Mouse (Mus musculus) frontal cortex, postnatal 25 days (tissue): ENCODE data around the gene Nup214.

ENCODE experiments used
- DNase-seq, 2 experiments: peaks; one replicate each; pipeline ENCODE4 v3.0.0; 2022; ENCODE audit warnings: low spot score in 2 of 2

The Nup214 gene

DNA sequence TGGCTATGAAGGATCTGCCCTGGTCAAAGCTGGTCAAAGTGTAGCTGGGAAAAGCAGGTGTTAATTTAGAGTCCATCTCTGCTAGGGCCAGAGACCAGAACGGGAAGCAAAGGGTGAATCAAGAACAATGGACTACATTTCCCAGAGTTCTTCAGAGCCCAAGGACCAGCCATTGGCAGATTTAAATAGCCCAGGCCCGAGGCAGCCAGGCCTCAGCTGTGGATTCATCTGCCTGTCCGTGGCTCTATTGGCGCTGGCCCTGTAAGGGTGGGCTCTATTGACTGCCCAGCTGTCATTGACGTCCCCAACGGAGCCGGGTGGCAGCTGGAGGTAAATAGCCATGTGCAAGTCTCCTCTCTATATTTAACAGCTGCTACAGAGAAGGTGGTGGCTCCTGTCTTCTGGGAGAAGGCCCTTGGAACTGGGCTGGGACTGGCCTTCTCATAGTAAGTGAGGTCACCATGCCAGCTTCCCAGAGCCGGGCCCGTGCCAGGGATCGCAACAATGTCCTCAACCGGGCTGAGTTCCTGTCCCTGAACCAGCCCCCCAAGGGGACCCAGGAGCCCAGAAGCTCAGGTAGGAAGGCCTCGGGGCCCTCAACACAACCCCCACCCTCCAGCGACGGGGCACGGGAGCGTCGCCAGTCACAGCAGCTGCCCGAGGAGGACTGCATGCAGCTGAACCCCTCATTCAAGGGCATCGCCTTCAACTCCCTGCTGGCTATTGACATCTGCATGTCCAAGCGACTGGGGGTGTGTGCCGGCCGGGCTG is 121.3 kb downstream of the Nup214 start, which contains the start of gene Plpp7:
TSS of gene Plpp7 (plus strand) at position 178 of the 771 bp plus-strand sequence.
- DNase-seq: peak; percentile 60 to 72

DNA sequence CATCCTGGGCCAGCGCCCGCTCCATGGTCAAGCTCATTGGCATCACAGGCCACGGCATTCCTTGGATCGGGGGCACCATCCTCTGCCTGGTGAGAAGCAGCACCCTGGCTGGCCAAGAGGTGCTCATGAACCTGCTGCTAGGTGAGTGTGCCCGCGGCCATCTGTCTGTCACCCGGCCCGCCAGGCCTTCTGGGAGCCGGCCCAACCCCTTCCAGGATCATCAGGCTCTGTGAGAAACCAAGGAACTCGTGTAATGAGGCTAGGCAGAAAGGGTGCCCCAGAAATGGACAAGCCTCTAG is 121.8 kb downstream of the Nup214 start:
- DNase-seq: no peak

- no peak for DNase-seq
Measured at GRCm38 (mm10) chr2:32102944-32103343, 128.7 kb downstream of the Nup214 start.

DNA sequence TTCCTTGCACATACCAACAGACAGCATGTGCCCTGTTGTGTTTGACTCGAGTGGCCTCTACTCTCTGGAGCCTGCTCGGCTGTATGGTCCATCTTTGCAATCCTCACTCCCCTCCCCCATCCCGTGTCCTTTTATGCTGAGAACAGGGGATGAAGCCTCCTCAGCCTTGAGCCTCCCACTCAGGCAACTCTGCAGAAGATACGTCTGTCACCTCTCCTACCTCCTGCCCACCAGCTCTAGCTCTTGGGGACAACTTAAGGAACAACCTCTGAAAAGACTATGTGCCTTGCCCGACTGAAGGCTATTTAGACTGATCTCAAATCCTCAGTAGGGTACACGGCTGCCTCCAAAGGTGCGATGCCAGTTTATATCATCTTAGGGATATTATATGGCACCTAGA is 129.3 kb downstream of the Nup214 start:
- no peak for DNase-seq
